Mouse (Mus musculus) stomach, embryonic 16.5 days (tissue): ENCODE results near the gene Tars2. TPM values are rescaled to one million over a fixed set of nuclear protein-coding genes. Genes with fewer than 3 reads are reported as not detected.
A peak's percentile ranks its signal among the peaks of the same experiment; 100 is the strongest.

Experiments
- ATAC-seq: fragments of 200-750 bp; cut with Nextera tagmentation; 2 replicates; pipeline ENCODE4 v1.8.0; 2017; ENCODE audit warnings: moderate number of reproducible peaks, moderate TSS enrichment; ENCODE audit not compliant: insufficient read depth, low FRiP score
- H3K27ac ChIP-seq: fragments of 300-500 bp; sonication (generic); 2 replicates; pipeline ENCODE4 v1.5.1; 2014; ENCODE audit warnings: low read length
- H3K27me3 ChIP-seq: fragments of 300-500 bp; sonication (generic); 2 replicates; pipeline ENCODE4 v1.6.1; 2014; ENCODE audit warnings: low read length, control low read depth, mixed read lengths; ENCODE audit not compliant: control insufficient read depth, insufficient read depth
- H3K36me3 ChIP-seq: fragments of 300-500 bp; sonication (generic); 2 replicates; pipeline ENCODE4 v1.6.1; 2014; ENCODE audit warnings: low read length; ENCODE audit not compliant: control insufficient read depth, insufficient read depth
- H3K4me1 ChIP-seq: fragments of 300-500 bp; sonication (generic); 2 replicates; pipeline ENCODE4 v1.6.1; 2014; ENCODE audit warnings: low read length, control low read depth, mixed read lengths; ENCODE audit not compliant: control insufficient read depth, insufficient read depth
- H3K4me2 ChIP-seq: fragments of 300-500 bp; sonication (generic); 2 replicates; pipeline ENCODE4 v1.6.1; 2014; ENCODE audit warnings: low read depth, low read length, mixed read lengths
- H3K4me3 ChIP-seq: fragments of 300-500 bp; sonication (generic); replicated peaks from 2 replicates; pipeline ENCODE4 v1.5.1; 2014; ENCODE audit warnings: mild to moderate bottlenecking, low read length
- H3K9ac ChIP-seq: fragments of 300-500 bp; sonication (generic); 2 replicates; pipeline ENCODE4 v1.6.1; 2014; ENCODE audit warnings: low read length
- H3K9me3 ChIP-seq: fragments of 300-500 bp; sonication (generic); replicated peaks from 2 replicates; pipeline ENCODE4 v1.6.1; 2016; ENCODE audit warnings: low read length, control low read depth; ENCODE audit not compliant: control insufficient read depth
- WGBS: fragments of 180-500 bp; shearing (Covaris S2); extraction: QIAGEN DNeasy Blood & Tissue Kit; methylation state at CpG from one replicate; pipeline ENCODE4 v1.1.7; 2014; 5-methylcytosine and 5-hydroxymethylcytosine counted together
- polyA plus RNA-seq: library from polyadenylated mRNA; unstranded; fragments of >200 nt; fragmentation: Nextera tagmentation; extraction: Ambion mirVana; gene quantifications from 2 replicates; pipeline ENCODE4 v1.2.1, GENCODE M21; 2015

Tars2 gene
- polyA plus RNA-seq, 1 experiment from 2014 or later: 48.1 TPM

DNA sequence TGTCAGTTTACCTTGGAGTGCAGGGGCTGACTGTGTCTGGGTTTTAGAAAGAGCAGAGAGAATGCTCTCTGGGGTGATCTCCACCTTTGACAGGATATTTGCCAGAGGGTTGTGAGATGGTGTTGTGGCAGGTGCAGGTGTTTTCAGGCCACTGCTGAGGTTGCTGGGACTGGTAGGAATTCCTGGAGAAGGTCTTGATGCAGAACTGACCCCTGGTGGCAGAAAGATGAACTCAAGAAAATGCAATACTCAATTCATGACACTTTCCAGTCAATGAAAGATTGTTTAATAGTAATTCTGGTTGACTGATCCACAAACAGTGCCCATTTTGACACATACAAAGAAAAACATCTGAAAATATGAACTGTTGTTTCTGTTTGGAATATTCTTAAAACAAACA is 12.0 kb upstream of the Tars2 start:
- Histone ChIP-seq H3K4me1 (no peaks in the 10 kb centered on the region), H3K36me3 (peaks cover 7% of the 10 kb centered on the region; the same call in 1 of the 2 replicates), H3K27me3 (no peaks in the 10 kb centered on the region), H3K4me2 (no peak overlapping the region), H3K4me3 (no peak overlapping the region), H3K27ac (no peak overlapping the region), H3K9ac (no peak overlapping the region), H3K9me3 (no peaks in the 10 kb centered on the region)
- no peak for ATAC-seq

DNA sequence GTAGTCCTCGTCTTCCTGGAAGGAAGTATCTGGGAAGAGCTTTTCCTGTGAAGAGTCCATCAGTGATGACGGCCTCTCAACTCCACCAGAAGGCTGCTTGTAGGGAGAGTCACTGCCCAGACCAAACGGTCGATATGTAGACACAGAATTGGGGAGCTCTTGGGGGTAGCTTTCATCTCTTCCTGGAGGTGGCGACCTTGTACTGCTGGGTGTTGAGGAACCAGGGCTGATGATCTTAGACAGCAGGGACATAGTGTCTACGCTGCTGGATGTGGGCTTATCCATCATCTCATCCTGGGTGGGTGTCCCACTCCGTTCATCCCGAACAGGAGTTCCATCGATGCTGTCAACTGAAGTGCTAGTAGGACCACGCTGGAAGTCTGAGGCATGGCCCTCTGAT is 5.5 kb upstream of the Tars2 start:
- Histone ChIP-seq H3K27me3 (no peaks in the 10 kb centered on the region), H3K9me3 (no peaks in the 10 kb centered on the region), H3K27ac (no peak overlapping the region), H3K9ac (no peak overlapping the region), H3K4me1 (0 out of 2 replicates have a peak, but pooled peaks cover 2% of the 10 kb centered on the region), H3K4me3 (no peak overlapping the region), H3K4me2 (no peak overlapping the region), H3K36me3 (0 out of 2 replicates have a peak, but pooled peaks cover 9% of the 10 kb centered on the region)
- 90% methylated on average over 10 of the region's 10 CpGs for WGBS
- ATAC-seq: no peak

DNA sequence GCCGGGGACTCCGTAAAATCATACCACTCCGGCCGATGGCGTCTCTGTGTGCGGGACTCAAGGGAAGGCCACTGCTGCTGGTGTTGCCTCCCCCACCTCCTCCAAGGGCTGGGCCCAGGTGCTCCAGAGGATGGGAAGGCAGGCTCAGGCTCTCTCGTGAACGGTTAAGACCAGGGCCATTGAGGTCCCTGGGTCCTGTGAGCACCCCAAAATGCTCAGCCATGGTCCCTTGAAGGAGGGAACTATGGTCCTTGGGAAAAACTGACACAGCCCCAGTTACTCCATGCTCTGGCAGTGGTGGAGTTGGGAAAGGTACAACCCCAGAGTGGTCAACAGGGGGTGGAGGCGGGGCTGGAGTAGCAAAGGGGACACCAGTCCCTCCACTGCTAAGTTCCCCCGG is 3.8 kb upstream of the Tars2 start:
- no peak overlapping the region for H3K9ac ChIP-seq
- H3K4me2 ChIP-seq: no peak overlapping the region
- H3K36me3 ChIP-seq: 0 out of 2 replicates have a peak, but pooled peaks cover 9% of the 10 kb centered on the region
- no peak for ATAC-seq
- H3K9me3 ChIP-seq: no peaks in the 10 kb centered on the region
- 73% methylated on average over 10 of the region's 10 CpGs for WGBS
- 0 out of 2 replicates have a peak, but pooled peaks cover 2% of the 10 kb centered on the region for H3K4me1 ChIP-seq
- no peak overlapping the region for H3K27ac ChIP-seq
- H3K27me3 ChIP-seq: no peaks in the 10 kb centered on the region
- no peak overlapping the region for H3K4me3 ChIP-seq

DNA sequence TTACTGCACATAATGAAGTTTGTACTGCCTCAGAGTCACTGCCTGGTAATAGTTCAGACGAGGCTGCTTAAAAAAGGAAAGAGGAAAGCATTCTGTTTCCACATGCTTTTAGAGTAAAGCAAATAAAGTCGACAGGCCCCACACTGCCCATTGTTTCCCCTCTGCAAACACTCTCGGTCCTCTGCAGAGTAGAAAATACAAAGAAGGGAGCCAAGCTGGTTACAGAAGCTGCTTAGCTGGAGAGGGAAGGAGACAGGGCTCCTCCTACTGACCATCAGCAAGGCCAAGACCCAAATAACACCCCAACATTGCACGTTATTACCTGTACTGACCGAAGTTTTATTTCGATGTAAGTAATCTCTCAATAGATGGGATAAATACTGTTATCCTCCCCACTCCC is 3.0 kb upstream of the Tars2 start:
- peak overlapping the region; percentile 15; the same call in 1 of the 2 replicates for H3K4me2 ChIP-seq
- H3K9me3 ChIP-seq: no peaks in the 10 kb centered on the region
- no peak overlapping the region for H3K4me3 ChIP-seq
- ATAC-seq: peak; percentile 55; the same call in 1 of the 2 replicates
- H3K36me3 ChIP-seq: 0 out of 2 replicates have a peak, but pooled peaks cover 9% of the 10 kb centered on the region
- no peaks in the 10 kb centered on the region for H3K27me3 ChIP-seq
- H3K27ac ChIP-seq: peak overlapping the region; percentile 86
- no peak overlapping the region for H3K9ac ChIP-seq
- WGBS: 44% methylated on average over 6 of the region's 6 CpGs
- H3K4me1 ChIP-seq: 0 out of 2 replicates have a peak, but pooled peaks cover 2% of the 10 kb centered on the region

DNA sequence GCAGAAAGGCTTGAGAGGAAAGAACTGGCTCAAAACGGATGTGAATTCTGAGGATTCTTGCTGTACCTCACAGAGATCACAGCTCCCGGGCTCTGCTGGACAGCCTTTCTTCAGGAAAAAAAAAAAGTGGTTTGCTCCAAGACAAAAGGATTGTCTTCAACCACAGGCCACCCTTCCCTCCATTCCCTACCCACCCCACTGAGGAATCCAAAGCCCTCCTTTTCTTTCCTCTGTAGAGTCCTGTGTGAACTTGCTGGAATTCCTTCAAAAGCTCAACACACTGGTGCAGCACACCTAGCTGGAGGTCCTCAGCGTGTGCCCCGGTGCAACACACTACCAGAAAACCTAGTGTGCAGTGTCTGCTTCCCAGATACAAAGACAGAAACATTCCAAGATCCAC is 1.8 kb upstream of the Tars2 start:
- Histone ChIP-seq H3K36me3 (0 out of 2 replicates have a peak, but pooled peaks cover 9% of the 10 kb centered on the region), H3K9ac (no peak overlapping the region), H3K4me1 (0 out of 2 replicates have a peak, but pooled peaks cover 2% of the 10 kb centered on the region), H3K9me3 (no peaks in the 10 kb centered on the region), H3K27me3 (no peaks in the 10 kb centered on the region), H3K27ac (peak overlapping the region; percentile 44), H3K4me2 (no peak overlapping the region), H3K4me3 (no peak overlapping the region)
- no peak for ATAC-seq
- WGBS: 68% methylated on average over 4 of the region's 4 CpGs

DNA sequence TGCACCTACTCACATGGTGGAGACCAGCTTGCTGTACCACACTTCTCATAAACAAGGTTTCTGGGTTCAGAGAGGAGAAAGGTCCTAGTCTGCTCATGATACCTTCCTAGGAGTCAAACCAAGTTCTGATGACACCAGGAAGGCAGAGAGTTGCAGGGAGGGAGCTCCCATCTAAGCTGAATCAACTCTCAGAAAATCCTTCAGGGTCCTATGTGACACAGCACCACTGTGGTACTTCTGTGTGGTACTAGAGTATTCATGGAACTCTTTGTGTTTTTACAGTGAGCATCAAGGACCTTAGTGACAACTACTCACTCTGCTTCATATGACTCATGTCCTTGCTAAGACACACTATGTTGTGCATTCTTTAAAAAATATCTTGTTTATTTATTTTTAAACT is 650 bp upstream of the Tars2 start:
- no peak for ATAC-seq
- H3K4me1 ChIP-seq: 0 out of 2 replicates have a peak, but pooled peaks cover 2% of the 10 kb centered on the region

DNA sequence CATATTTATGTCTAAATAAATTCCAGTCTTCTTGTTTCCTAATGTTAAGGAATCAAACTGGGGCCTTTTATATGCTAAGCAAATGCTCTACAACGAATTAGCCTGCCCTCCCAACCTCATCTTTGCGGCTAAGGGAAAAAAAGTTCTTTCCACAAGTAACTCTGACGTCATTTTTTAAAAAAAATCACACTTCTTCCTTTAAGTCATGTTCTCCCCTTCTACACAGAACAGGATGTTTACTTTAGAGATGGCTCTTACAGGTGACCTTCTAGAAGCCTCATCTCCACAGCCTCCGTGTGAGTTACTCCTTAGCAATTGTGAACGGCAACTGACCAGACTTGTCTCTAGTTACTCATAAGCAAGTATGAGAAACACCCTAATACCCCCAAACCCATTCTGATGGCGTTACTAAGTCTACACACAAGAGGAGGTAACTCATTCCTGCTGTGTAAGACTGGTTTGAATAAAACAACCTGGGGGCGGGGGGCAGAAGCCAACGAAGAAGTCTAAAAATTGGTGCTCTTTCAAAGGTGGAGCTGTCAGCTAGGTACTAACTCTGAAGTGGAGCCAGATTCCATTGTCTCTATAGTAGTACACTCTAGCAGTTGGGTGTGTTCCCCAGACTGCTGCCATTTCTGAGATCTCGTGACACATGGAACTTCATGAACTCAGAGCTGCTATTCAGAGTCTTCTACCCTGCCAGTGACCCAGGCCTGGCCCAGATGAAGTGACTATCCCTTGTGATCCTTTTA is 1.4 kb downstream of the Tars2 start:
- H3K27me3 ChIP-seq: no peaks in the 10 kb centered on the region
- no peak overlapping the region for H3K9ac ChIP-seq
- H3K36me3 ChIP-seq: no peaks in the 10 kb centered on the region
- H3K27ac ChIP-seq: peak overlapping the region; percentile 27; the same call in 1 of the 2 replicates
- no peak overlapping the region for H3K4me3 ChIP-seq
- H3K9me3 ChIP-seq: no peaks in the 10 kb centered on the region
- H3K4me2 ChIP-seq: no peak overlapping the region
- H3K4me1 ChIP-seq: 0 out of 2 replicates have a peak, but pooled peaks cover 2% of the 10 kb centered on the region
- no peak for ATAC-seq
- WGBS: 32% methylated on average over 9 of the region's 9 CpGs

More for the DNA sequence above, 650 bp upstream of the Tars2 start:
- H3K36me3 ChIP-seq: 0 out of 2 replicates have a peak, but pooled peaks cover 8% of the 10 kb centered on the region
- H3K4me2 ChIP-seq: no peak overlapping the region
- H3K4me3 ChIP-seq: no peak overlapping the region
- no peak overlapping the region for H3K9ac ChIP-seq
- H3K27ac ChIP-seq: no peak overlapping the region
- H3K9me3 ChIP-seq: no peaks in the 10 kb centered on the region
- H3K27me3 ChIP-seq: no peaks in the 10 kb centered on the region

DNA sequence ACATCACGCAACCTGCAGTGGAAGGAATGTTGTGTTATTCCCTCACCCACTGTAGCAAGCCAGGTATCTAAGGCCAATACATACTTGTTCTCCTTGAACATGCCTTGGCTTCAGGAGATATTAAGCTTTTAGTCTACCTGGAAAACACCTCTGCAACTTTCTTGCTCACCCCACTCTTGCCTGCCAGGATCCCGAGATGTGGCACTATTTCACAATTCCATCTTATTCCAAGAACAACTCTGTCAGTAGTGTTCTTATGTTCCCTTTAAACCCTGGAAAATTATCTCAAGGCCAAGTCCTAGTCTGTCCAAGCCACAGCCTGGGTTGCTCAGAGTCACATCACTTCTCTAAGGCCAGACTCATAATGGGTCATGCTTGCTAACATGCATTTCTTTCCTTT is 3.2 kb downstream of the Tars2 start:
- 84% methylated on average over 2 of the region's 2 CpGs for WGBS
- Histone ChIP-seq H3K36me3 (no peaks in the 10 kb centered on the region), H3K4me3 (no peak overlapping the region), H3K27ac (no peak overlapping the region), H3K9ac (no peak overlapping the region), H3K27me3 (no peaks in the 10 kb centered on the region), H3K4me2 (no peak overlapping the region), H3K4me1 (0 out of 2 replicates have a peak, but pooled peaks cover under 1% of the 10 kb centered on the region), H3K9me3 (no peaks in the 10 kb centered on the region)
- no peak for ATAC-seq

DNA sequence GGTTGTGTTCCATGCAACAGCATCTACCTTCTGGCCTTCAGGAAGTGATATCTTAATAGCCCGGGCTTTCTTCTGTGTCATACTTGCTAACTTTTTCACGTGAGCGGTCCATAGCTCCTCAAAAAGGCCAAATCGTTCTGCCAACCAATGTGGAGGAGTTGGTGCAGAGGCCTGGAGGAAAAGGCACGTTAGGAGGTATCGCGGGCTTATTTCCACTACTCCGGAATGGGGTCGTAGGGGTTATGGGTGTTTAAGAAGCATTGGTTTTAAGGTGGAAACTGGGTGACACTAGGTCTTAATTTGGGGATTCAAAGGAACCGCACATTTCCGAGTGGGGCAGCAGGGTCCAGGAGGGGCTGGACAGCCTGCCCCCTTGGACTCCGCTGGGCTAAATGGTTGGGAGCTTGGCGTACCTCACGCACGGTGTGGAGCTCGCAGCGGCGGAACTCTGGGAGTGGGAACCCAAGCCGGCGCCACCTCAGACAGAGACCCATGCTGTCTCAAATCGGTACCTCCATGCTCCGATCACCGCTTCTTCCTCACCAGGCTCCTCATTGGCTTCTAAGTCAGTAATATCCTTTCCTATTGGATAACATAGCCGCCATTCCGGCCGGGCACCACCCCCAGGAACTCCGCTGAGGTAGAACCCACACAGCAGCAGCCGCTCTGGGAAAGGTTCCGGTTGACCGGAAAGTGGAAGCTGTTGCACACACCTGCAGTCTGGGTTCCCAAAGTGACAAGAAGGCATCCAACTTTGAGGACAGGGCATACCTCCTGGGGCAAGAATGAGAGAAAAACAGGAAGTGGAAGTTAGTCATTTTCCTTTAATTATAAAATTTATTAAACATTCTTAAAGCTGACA is 5.4 kb downstream of the Tars2 start:
- Histone ChIP-seq H3K36me3 (no peaks in the 10 kb centered on the region), H3K4me2 (peak overlapping the region; percentile 75), H3K9ac (peak overlapping the region; percentile 85), H3K27me3 (no peaks in the 10 kb centered on the region), H3K4me3 (peak overlapping the region; percentile 84), H3K9me3 (no peaks in the 10 kb centered on the region), H3K4me1 (no peaks in the 10 kb centered on the region), H3K27ac (peak overlapping the region; percentile 48; the same call in 1 of the 2 replicates)
- under 1% methylated on average over 30 of the region's 30 CpGs for WGBS
- ATAC-seq: peak; percentile 99
